Mouse (Mus musculus): ENCODE measurements at regions not wholly inside any gene's neighbourhood (a gene's known extent, or its start where the extent isn't known, plus 50 kb on each side); places are given as distances from the start of the nearest gene placed in this dataset. TPM values are rescaled to one million over a fixed set of nuclear protein-coding genes. Genes with fewer than 3 reads are reported as not detected.

DNA sequence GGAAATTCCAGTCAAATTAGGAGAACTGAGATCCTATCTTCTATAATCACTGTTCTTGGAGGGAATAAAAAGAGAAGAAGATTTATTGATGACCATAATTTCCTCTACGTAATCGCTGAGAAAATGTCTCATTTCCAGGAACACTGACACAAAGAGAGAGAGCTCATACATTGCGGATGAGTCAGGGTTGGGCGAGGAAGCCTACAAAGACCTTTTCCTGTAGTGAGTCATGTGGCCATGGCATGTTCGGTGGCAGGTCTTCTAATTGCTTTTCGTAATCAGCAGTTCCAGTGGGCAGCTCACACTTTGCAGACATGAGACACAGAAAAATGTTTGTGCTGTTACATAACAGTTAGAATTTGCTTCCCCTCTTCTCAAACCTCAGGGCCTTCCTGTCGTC lies 83.0 kb upstream of the Mocs2 start:
- ATAC-seq = no peak; the same call in 1 of the 2 replicates
- Histone ChIP-seq H3K4me1 (ENCODE audit: insufficient read depth, low read depth, low read length) (no peaks in the 10 kb centered on the region), H3K9me3 (ENCODE audit: low read length) (no peaks in the 10 kb centered on the region), H3K36me3 (ENCODE audit: insufficient read depth, low read length) (no peaks in the 10 kb centered on the region), H3K27ac (ENCODE audit: low read length) (no peak overlapping the region), H3K4me3 (ENCODE audit: low read depth, low read length) (no peak overlapping the region), H3K9ac (replicated peaks; ENCODE audit: low read depth) (no peak overlapping the region), H3K4me2 (replicated peaks; ENCODE audit: low read depth, low read length) (no peak overlapping the region), H3K27me3 (replicated peaks; ENCODE audit: insufficient read depth, low read length) (no peaks in the 10 kb centered on the region)
- peak; percentile 24 for DNase-seq (ENCODE audit: low spot score)
- 65% methylated on average over 7 of the region's 7 CpGs for WGBS
- TF ChIP-seq EP300 (IDR thresholded peaks at IDR 0.05) (peak; percentile 52), CTCF (IDR thresholded peaks at IDR 0.05) (no peak)

DNA sequence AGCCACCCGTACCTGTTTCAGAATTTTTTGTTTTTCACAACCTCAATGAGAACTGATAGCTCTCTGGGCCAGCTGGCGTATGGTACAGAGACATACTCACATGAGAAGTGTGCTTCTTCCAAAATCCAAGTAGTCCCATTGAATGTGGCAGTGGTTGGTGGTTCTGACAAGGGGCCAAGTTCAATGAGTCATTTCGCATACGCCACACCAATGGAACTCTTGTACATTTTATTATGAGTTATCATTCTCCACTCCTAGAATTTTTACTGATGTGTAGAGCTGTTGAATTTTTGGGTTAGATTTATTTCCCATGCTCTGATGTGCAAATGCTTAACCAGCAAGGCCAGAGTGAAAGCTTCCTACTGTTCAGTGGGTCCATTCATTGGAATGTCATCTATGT lies 82.0 kb upstream of the Mocs2 start:
- H3K9me3 ChIP-seq (ENCODE audit: low read length) = no peaks in the 10 kb centered on the region
- H3K36me3 ChIP-seq (ENCODE audit: insufficient read depth, low read length) = no peaks in the 10 kb centered on the region
- H3K4me2 ChIP-seq (replicated peaks; ENCODE audit: low read depth, low read length) = no peak overlapping the region
- H3K9ac ChIP-seq (replicated peaks; ENCODE audit: low read depth) = no peak overlapping the region
- ATAC-seq = no peak
- no peak for DNase-seq (ENCODE audit: low spot score)
- WGBS = 89% methylated on average over 4 of the region's 4 CpGs
- no peak overlapping the region for H3K4me3 ChIP-seq (ENCODE audit: low read depth, low read length)
- H3K27ac ChIP-seq (ENCODE audit: low read length) = no peak overlapping the region
- no peak for TF ChIP-seq CTCF (IDR thresholded peaks at IDR 0.05)
- TF ChIP-seq EP300 (IDR thresholded peaks at IDR 0.05) = no peak
- H3K27me3 ChIP-seq (replicated peaks; ENCODE audit: insufficient read depth, low read length) = no peaks in the 10 kb centered on the region
- H3K4me1 ChIP-seq (ENCODE audit: insufficient read depth, low read depth, low read length) = no peaks in the 10 kb centered on the region

GRCm38 (mm10) chr13:114742534-114742933 lies 75.5 kb upstream of the Mocs2 start:
- Histone ChIP-seq H3K4me1 (ENCODE audit: insufficient read depth, low read depth, low read length) (no peaks in the 10 kb centered on the region), H3K9ac (replicated peaks; ENCODE audit: low read depth) (no peak overlapping the region), H3K27me3 (replicated peaks; ENCODE audit: insufficient read depth, low read length) (no peaks in the 10 kb centered on the region), H3K36me3 (ENCODE audit: insufficient read depth, low read length) (no peaks in the 10 kb centered on the region), H3K27ac (ENCODE audit: low read length) (no peak overlapping the region), H3K4me2 (replicated peaks; ENCODE audit: low read depth, low read length) (no peak overlapping the region), H3K4me3 (ENCODE audit: low read depth, low read length) (no peak overlapping the region), H3K9me3 (ENCODE audit: low read length) (no peaks in the 10 kb centered on the region)
- peak; percentile 64 for DNase-seq (ENCODE audit: low spot score)
- peak; percentile 57 for ATAC-seq
- peak; percentile 82 for TF ChIP-seq EP300 (IDR thresholded peaks at IDR 0.05)
- TF ChIP-seq CTCF (IDR thresholded peaks at IDR 0.05) = no peak
- WGBS = 32% methylated on average over 3 of the region's 3 CpGs

- Histone ChIP-seq H3K4me3 (ENCODE audit: low read depth, low read length) (no peak overlapping the region), H3K27ac (ENCODE audit: low read length) (no peak overlapping the region), H3K27me3 (replicated peaks; ENCODE audit: insufficient read depth, low read length) (no peaks in the 10 kb centered on the region), H3K36me3 (ENCODE audit: insufficient read depth, low read length) (no peaks in the 10 kb centered on the region), H3K9ac (replicated peaks; ENCODE audit: low read depth) (no peak overlapping the region), H3K4me1 (ENCODE audit: insufficient read depth, low read depth, low read length) (no peaks in the 10 kb centered on the region), H3K4me2 (replicated peaks; ENCODE audit: low read depth, low read length) (no peak overlapping the region), H3K9me3 (ENCODE audit: low read length) (no peaks in the 10 kb centered on the region)
- no peak for DNase-seq (ENCODE audit: low spot score)
- WGBS = 91% methylated on average over 2 of the region's 2 CpGs
- TF ChIP-seq EP300 (IDR thresholded peaks at IDR 0.05) = no peak
- no peak for TF ChIP-seq CTCF (IDR thresholded peaks at IDR 0.05)
- ATAC-seq = no peak
These were observed 72.2 kb upstream of the Mocs2 start for GRCm38 (mm10) chr13:114745814-114746213.

- TF ChIP-seq EP300 (IDR thresholded peaks at IDR 0.05) = no peak
- peak; percentile 74 for TF ChIP-seq CTCF (IDR thresholded peaks at IDR 0.05)
- Histone ChIP-seq H3K4me1 (ENCODE audit: insufficient read depth, low read depth, low read length) (no peaks in the 10 kb centered on the region), H3K4me3 (ENCODE audit: low read depth, low read length) (no peak overlapping the region), H3K27me3 (replicated peaks; ENCODE audit: insufficient read depth, low read length) (no peaks in the 10 kb centered on the region), H3K27ac (ENCODE audit: low read length) (no peak overlapping the region), H3K9me3 (ENCODE audit: low read length) (no peaks in the 10 kb centered on the region), H3K9ac (replicated peaks; ENCODE audit: low read depth) (no peak overlapping the region), H3K4me2 (replicated peaks; ENCODE audit: low read depth, low read length) (no peak overlapping the region), H3K36me3 (ENCODE audit: insufficient read depth, low read length) (no peaks in the 10 kb centered on the region)
- peak; percentile 73 for DNase-seq (ENCODE audit: low spot score)
- peak; percentile 52 for ATAC-seq
These were observed 60.6 kb upstream of the Mocs2 start for GRCm38 (mm10) chr13:114757459-114757858.

DNA sequence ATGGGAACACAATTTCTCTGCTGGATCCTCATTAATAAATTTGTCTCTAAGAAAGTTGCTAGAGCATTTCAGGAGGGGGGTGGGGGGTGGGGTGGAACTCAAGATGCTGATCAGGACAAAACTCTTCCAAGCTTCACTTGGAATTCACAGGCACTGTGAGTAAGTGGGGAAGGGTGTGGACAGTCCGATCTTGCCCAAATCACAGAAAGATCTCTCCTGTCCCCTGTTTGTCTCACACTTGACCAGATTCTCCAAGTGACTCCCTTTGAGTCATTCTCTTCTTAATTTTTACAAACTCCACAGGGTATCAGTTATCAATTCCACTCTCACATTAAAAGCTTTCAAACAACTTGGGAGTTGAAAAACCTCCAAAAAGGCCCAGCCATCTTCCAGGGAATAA lies 58.1 kb upstream of the Mocs2 start:
- H3K36me3 ChIP-seq (ENCODE audit: insufficient read depth, low read length) = no peaks in the 10 kb centered on the region
- DNase-seq (ENCODE audit: low spot score) (no peak), ATAC-seq (no peak)
- no peak overlapping the region for H3K9ac ChIP-seq (replicated peaks; ENCODE audit: low read depth)
- no peak overlapping the region for H3K4me2 ChIP-seq (replicated peaks; ENCODE audit: low read depth, low read length)
- H3K4me1 ChIP-seq (ENCODE audit: insufficient read depth, low read depth, low read length) = no peaks in the 10 kb centered on the region
- H3K9me3 ChIP-seq (ENCODE audit: low read length) = no peaks in the 10 kb centered on the region
- H3K27ac ChIP-seq (ENCODE audit: low read length) = no peak overlapping the region
- TF ChIP-seq CTCF (IDR thresholded peaks at IDR 0.05) (no peak), EP300 (IDR thresholded peaks at IDR 0.05) (no peak)
- H3K27me3 ChIP-seq (replicated peaks; ENCODE audit: insufficient read depth, low read length) = no peaks in the 10 kb centered on the region
- 71% methylated on average over 1 of the region's 1 CpGs for WGBS
- no peak overlapping the region for H3K4me3 ChIP-seq (ENCODE audit: low read depth, low read length)

DNA sequence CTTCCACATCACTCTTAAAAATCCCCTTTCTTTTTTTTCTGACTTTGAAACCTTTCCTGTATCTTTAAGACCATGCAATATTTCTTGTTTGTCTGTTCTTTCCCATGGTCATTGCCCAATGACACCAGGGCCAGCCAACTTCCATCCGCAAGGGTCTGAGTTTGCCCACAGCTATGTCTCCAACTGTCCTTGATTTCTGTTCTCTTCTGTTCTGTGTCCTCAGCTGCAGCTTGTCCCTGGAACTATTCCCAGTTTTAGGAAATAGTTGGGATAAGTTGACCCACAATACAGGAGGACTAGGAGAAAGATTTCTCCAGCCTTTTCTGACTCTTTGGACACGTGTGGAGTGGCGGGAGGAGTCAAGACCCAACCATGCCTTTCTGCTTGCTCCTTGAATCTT lies 57.1 kb upstream of the Mocs2 start:
- Histone ChIP-seq H3K4me3 (ENCODE audit: low read depth, low read length) (no peak overlapping the region), H3K4me2 (replicated peaks; ENCODE audit: low read depth, low read length) (no peak overlapping the region), H3K27ac (ENCODE audit: low read length) (no peak overlapping the region), H3K9me3 (ENCODE audit: low read length) (no peaks in the 10 kb centered on the region), H3K36me3 (ENCODE audit: insufficient read depth, low read length) (no peaks in the 10 kb centered on the region), H3K4me1 (ENCODE audit: insufficient read depth, low read depth, low read length) (no peaks in the 10 kb centered on the region), H3K27me3 (replicated peaks; ENCODE audit: insufficient read depth, low read length) (no peaks in the 10 kb centered on the region), H3K9ac (replicated peaks; ENCODE audit: low read depth) (no peak overlapping the region)
- 58% methylated on average over 3 of the region's 3 CpGs for WGBS
- DNase-seq (ENCODE audit: low spot score) (peak; percentile 79), ATAC-seq (peak; percentile 80)
- TF ChIP-seq EP300 (IDR thresholded peaks at IDR 0.05) (peak; percentile 53; the same call in 1 of the 2 replicates), CTCF (IDR thresholded peaks at IDR 0.05) (no peak)

Small RNA genes lying in the stretch of these regions (microRNA-seq; reads per million reads assigned to microRNA genes)
- not detected for gene Gm25950

All from lung, postnatal 0 days (tissue).